Mouse (Mus musculus): ENCODE measurements around the gene Tom1.
A peak's percentile ranks its signal among the peaks of the same experiment; 100 is the strongest.

The Tom1 gene

GRCm38 (mm10) chr8:75042974-75043373 is 9.5 kb downstream of the Tom1 start:
- DNase-seq: no peak

GRCm38 (mm10) chr8:75046303-75046702 is 12.8 kb downstream of the Tom1 start:
- no peak for DNase-seq

- DNase-seq: no peak
Measured at GRCm38 (mm10) chr8:75047784-75048183, 14.3 kb downstream of the Tom1 start.

GRCm38 (mm10) chr8:75053342-75053741 is 19.8 kb downstream of the Tom1 start:
- DNase-seq: no peak

GRCm38 (mm10) chr8:75055673-75056072 is 22.2 kb downstream of the Tom1 start:
- DNase-seq: no peak

- no peak for DNase-seq
Measured at GRCm38 (mm10) chr8:75060022-75060421, 26.5 kb downstream of the Tom1 start.

GRCm38 (mm10) chr8:75060815-75061214 is 27.3 kb downstream of the Tom1 start:
- no peak for DNase-seq

- no peak for DNase-seq
Measured at GRCm38 (mm10) chr8:75063290-75063689, 29.8 kb downstream of the Tom1 start.

- DNase-seq: no peak
Measured at GRCm38 (mm10) chr8:75064790-75065189, 31.3 kb downstream of the Tom1 start.

- DNase-seq: no peak
Measured at GRCm38 (mm10) chr8:75067287-75067686, 33.8 kb downstream of the Tom1 start.

GRCm38 (mm10) chr8:75070297-75070696 is 36.8 kb downstream of the Tom1 start:
- DNase-seq: no peak

GRCm38 (mm10) chr8:75071627-75072346 is 38.3 kb downstream of the Tom1 start:
- DNase-seq: peak; percentile 72

GRCm38 (mm10) chr8:75074876-75075275 is 41.4 kb downstream of the Tom1 start:
- DNase-seq: no peak

GRCm38 (mm10) chr8:75078215-75078614 is 44.7 kb downstream of the Tom1 start:
- no peak for DNase-seq

GRCm38 (mm10) chr8:75078851-75079250 is 45.3 kb downstream of the Tom1 start:
- DNase-seq: no peak

- no peak for DNase-seq
Measured at GRCm38 (mm10) chr8:75081364-75082040, 48.0 kb downstream of the Tom1 start.

- no peak for DNase-seq
Measured at GRCm38 (mm10) chr8:75082181-75082805, 48.8 kb downstream of the Tom1 start.

GRCm38 (mm10) chr8:75083846-75084245 is 50.3 kb downstream of the Tom1 start:
- peak; percentile 71 for DNase-seq

GRCm38 (mm10) chr8:75084382-75085064 is 51.0 kb downstream of the Tom1 start:
- no peak for DNase-seq

GRCm38 (mm10) chr8:75086002-75086401 is 52.5 kb downstream of the Tom1 start:
- no peak for DNase-seq

- no peak for DNase-seq
Measured at GRCm38 (mm10) chr8:75087127-75087526, 53.6 kb downstream of the Tom1 start.

- DNase-seq: peak; percentile 34
Measured at GRCm38 (mm10) chr8:75088989-75089881, 55.7 kb downstream of the Tom1 start.
